Mouse (Mus musculus): ENCODE data around the gene Cmklr1.

The Cmklr1 gene

DNA sequence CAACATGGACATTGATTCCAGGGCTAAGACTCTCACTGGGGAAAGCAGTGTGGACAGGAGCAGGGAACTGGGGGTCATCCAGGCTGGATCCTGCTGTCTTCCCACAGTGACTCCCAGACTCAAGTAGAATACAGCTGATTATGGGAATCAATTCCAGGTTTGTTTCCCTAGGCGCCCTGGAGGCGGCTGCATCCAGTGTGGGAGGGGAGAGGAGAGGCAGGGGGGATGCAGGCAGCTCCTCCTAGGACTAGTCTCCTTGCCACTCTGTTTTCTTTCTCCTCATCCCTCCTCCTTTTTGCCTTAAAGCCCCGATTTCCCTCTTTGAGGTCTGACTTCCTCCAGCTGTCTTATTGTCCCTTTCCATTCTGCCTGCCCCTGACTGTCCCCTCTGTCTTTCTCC is 59.1 kb downstream of the Cmklr1 start:
- in situ Hi-C loops (cut with MboI, MseI), result loop anchor here (5.0 kb wide), 1 partner anchor 94 kb away; no protein-coding TSS in a partner anchor

DNA sequence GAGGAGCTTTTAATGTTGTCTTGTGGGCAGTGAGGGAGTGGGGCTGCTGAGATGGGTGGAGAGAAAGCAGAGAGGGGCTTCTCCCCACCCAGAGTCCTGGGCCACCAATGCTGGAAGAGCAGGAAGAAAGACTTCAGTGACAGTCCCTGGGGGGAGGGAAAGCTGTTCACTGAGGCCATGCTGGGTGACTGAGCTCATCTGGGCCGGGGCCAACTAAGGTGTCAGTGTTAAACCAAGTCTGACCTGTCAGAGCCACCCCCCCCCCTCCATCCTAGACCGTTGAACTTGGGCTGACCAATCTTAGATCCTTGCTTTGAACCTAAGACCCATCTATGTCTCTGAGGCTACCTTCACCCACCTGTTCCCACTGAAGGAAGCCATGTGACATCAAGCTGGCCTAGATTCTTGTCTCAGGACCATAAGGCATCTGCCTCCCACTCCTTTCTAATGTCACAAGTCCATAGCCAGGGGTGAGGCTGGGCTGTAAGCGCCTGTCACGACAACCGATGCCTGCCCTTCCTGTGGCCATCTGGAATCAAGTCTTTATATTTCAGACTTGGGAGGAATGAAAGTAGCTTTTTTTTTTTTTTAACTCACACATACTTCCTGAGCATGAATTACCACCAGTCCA is 60.1 kb downstream of the Cmklr1 start:
- in situ Hi-C loops (cut with MboI, MseI), result loop anchor here (5.0 kb wide), 1 partner anchor 93 kb away; no protein-coding TSS in a partner anchor

DNA sequence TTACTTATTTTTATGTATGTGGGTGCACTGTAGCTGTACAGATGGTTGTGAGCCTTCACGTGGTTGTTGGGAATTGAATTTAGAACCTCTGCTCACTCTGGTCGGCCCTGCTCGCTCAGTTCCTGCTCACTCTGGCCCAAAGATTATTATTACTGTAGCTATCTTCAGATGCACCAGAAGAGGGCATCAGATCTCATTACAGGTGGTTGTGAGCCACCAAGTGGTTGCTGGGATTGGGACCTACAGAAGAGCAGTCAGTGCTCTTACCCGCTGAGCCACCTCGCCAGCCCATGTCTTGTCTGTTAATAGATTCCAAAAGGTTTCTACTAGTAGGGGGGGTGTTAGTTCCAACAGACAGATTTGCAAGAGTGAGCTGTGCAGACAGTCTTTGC is 63.8 kb downstream of the Cmklr1 start:
- in situ Hi-C loops (cut with MboI, MseI), result loop anchor here (10.0 kb wide), 1 partner anchor 128 kb away; no protein-coding TSS in a partner anchor

DNA sequence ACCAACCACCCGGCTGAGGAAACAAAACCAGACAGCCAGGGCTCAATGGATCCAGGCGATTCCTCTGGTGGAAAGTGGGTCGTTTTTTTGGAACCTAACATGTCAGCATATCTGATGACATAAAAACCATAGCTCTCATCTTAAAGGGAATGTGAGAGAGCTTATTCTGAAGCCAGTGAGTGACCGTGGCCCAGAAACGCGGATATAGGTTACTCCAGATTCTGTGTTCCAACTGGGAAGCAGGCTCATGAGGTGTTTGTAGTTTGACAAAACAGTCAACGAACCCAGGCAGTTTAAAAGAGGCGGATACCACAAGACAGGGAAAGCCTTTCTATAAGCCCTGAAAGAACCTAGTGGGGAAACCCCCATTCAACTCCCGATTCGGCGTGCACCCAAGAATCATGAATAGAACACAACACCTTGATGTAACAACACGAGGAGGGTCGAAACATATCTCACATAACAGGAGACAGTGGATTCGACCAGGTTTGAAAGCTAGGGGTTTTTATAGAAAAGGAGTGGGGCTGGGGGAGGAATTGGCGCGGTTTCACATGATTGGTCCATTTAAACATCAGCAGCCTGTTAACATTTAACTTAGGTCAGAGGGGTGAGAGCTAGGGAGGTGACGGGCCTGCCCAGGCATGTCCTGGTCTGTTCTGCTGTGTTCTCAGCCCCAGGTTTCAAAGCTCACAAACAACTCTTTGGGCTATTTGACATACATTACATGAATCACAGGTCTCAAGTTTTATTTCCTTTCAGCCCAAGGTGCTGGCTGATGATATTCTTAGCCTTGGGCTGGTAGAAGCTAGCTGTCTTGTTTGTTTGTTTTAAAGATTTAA is 64.4 kb downstream of the Cmklr1 start:
- in situ Hi-C loops (cut with MboI, MseI), result loop anchor here (10.0 kb wide), 1 partner anchor 129 kb away; no protein-coding TSS in a partner anchor

DNA sequence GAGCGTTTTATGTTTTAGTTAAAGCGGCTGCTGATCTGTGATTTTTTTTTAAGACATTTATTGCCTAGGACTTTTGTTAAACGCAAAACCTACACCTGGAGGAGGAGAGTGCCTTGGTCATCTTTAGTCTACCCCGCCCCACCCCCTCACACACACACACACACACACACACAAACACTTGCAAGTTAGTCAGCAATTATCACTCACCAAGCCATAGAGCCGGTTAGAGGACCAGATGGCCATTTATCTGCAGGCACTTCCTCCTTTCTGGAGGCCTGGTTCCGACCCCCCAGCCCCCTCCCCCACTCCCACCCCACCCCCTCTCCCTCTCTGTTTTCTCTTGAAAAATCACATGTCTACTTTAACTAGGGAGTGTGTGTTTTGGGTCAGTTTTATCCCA is 65.8 kb downstream of the Cmklr1 start:
- in situ Hi-C loops (cut with MboI, MseI), result loop anchor here (10.0 kb wide), 1 partner anchor 130 kb away; no protein-coding TSS in a partner anchor

DNA sequence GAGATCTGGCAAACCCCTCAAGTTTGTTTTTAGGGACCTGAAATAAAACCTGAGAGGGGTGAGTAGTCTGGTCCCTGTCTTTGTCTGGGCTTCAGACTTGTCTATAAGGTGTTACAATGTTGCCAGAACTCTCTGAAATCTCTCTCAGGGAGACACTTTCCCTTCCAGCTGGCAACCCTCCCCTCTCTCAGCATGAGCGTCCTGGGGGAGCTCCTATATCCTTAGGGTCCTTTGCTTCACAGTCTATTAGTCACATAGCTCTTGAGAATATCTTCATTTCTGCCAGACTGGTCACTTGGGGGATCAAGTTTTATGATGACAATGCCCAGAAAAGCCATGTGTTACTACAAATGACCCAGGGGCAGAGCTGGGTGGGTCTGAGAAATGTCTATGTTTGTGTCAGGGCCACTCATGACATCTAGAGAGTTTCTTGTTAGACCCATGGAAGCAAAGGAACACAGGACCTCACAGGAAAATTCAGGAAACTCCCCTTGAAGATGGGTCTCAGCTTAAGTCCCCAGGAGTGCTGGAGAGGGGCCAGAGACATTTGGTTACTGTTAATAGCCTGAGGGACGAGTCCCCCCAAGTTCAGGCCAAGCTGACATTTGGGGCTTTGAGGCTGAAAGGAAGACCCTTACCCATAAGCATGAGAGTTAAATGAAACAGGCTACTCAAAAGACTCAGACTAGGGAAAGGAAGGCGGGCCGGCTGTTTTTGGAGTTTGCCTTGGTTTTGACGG is 66.6 kb downstream of the Cmklr1 start:
- in situ Hi-C loops (cut with MboI, MseI), result loop anchor here (10.0 kb wide), 1 partner anchor 131 kb away; no protein-coding TSS in a partner anchor

DNA sequence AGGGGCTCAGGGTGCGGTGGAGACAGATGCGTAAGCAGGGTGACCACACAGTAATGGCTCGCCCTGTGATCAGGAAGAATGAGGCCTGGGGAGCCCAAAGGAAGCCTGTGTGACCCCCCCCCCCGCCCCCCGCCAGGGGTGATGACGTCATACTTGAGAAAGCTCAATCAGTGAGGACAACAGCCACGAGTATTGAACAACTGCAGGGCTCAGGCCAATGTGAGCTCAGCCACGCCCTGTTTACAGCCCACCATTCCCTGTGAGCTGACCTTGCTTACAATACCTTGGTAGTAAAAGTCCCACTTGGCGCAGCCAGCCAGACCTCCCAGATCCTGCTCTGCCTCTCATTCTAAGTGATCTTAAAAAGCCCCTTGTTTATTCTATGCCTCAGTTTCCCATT is 69.4 kb downstream of the Cmklr1 start:
- in situ Hi-C loops (cut with MboI, MseI), result loop anchor here (10.0 kb wide), 1 partner anchor 134 kb away; no protein-coding TSS in a partner anchor

DNA sequence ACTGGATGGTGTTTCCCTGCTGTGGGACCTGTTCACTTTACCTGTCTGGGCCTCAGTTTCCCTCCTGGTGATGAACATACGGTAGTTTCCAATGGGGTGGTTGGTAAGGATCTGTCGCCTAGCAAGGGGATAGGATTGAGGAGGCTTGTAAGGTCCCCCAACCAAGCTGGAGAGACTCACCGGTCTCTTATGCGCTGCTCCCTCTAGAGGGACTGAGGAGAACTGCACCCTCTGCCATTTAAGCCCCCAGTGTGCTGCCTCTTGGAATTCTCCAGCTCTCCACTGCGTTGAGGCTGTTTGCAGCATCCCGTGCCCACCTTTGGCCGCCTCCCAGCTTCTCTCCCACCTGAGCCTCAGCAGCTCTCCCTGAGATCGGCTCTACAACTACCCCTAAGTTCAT is 70.0 kb downstream of the Cmklr1 start:
- in situ Hi-C loops (cut with MboI, MseI), result loop anchor here (10.0 kb wide), 1 partner anchor 135 kb away; no protein-coding TSS in a partner anchor

DNA sequence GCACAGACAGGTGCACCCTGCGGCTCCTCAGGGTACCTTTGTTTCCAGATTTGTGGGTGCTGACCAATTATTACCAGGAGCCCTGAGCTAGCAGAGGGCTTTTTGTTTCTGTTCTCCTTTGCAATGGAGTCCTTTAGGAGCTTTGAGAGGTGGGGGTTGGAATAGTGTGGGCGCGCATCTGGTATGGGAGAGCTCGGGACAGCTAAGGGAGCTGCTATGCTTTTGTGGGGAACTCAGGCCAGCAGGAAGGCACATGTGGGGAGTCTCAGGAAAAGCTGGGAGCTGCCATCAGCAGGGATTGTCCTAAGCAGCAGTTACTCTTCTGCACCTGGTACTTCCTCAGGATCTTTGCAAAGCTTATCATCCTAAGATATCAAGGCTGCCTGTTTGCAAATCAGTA is 71.1 kb downstream of the Cmklr1 start:
- in situ Hi-C loops (cut with MboI, MseI), result no loop called here

DNA sequence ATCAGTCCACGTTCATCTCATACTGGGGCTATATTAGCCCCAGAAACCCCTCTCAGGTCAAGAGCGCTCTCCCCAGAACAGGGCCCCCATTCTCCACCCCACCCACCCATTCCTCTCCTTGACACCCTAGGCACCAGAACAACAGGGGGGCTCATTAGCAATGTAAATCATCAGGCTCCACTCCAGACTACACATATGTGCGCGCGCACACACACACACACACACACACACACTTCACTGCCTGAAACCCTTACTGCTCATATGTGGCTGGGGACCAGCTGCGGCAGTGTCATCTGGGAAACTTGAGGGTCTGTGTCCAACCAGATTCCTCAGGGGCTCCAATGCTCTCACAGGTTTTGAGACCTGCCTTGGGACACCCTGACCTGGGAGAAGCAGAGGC is 71.8 kb downstream of the Cmklr1 start:
- in situ Hi-C loops (cut with MboI, MseI), result no loop called here

DNA sequence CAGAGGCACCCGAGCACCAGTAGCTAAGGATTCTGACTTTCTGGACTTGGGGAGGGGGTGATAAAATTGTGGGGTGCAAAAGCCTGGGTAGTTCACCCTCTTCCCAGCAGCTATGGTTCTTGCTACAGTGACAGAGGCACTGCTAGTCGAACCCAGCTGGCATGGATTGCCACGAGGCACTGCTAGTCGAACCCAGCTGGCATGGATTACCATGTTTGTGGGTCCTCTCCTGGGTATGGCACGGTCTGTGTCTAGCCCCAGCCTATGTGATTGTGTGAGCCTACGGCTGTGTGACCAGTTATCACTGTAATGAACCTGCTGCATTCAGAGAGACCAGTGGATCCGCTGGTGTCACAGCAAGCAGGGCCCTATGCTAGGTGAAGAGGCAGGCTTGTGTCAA is 72.7 kb downstream of the Cmklr1 start:
- in situ Hi-C loops (cut with MboI, MseI), result no loop called here

DNA sequence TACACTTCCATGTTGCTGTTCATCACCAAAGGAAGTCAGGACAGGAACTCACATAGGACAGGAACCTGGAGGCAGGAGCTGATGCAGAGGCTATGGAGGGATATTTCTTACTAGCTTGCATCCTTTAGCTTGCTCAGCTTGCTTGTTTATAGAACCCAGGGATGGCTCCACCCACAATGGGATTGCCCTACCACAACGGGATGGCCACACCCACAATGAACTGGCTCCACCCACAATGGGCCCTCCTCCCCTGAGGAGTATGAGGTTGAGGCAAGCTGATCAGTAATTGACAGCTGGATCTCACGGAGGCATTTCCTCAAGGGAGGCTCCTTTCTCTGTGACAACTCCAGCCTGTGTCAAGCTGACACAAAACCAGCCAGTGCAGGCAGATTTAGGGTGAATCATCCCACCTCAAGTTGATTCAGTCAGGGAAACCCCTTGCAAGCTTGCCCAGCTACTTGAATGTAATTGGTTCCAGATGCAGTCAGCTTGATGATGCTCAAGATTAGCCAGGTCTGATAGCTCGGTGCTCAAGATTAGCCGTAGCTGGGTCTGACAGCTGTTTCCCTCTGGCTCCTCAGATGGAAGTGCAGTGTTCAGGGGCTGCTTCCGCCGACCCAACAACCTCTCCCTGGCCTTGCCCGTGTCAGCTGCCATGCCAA is 80.0 kb downstream of the Cmklr1 start:
- in situ Hi-C loops (cut with MboI, MseI), result no loop called here

DNA sequence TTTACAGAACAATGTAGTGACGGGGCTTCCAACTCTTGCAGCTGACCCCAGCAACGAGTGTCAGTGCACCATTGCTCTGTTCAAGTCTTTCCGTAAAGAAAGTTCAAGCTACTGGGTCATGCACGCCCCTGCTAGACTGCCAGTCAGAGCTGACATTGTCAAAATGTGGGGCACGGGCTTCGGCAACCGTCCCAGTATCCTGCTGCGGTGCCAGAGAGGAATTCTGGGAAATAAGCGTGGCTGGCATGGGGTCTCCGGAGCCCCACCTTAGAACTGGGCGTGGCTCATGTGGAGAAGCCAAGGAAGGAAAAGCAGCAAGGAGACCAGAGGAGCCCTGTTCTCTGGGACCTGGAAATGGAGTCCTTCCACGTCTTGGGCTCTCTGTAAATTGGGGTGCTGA is 84.4 kb downstream of the Cmklr1 start:
- in situ Hi-C loops (cut with MboI, MseI), result no loop called here

DNA sequence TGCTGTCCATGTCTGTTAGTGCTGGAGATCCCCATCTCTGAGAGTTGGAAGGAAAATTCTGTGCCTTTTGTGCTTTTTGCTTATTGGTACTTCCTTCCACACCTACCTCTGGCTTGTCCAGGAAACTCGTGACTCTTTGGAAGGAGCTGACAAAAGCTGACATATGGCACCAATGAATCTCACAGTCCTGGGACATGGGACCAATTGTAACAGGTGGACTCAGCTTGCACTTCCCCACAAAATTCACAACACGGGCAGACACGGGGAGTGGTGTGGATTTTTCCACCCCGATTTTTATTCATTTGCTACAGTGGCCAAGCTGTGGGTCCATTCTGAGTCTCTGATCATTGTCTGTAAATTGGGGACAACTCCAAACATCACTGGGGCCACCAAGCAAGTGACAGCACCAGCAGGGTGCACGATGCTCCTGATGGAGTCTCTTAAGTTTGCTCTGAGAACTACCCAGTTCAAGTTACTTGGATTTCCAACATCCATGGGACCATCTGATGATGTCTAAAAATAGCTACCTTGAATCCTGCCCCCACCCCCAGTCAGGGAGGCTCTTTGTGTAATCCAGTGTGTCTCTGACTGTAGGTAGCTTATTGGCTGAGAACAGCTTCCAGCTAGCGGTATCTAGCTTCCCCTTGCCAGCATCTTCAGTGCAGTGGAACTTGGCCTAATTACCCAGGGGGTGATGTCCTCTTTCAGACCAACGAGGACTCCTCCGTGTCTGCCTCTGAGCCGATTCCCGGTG is 84.9 kb downstream of the Cmklr1 start:
- in situ Hi-C loops (cut with MboI, MseI), result no loop called here

DNA sequence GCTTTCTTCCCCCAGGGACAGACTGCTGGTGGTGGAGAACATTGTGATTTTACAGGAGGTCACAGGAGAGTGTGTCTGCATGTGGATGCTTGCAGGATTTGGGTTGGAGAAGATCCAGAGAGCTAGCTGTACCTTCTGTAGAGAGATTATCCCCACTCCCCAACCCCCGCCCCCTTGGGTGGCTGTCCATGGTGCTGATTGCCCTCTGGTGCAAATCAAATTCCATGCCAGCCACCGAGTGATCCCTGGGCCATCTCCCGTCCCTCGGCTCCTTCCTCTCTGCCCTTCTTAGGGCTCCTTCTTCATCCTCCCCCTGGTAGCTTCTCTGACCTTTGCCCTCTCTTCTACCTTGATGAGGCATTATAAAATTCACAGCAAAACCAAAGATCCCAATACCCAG is 85.8 kb downstream of the Cmklr1 start:
- in situ Hi-C loops (cut with MboI, MseI), result no loop called here
